Comparison of ENCODE assay signal across 25 mouse cellular contexts in genomic region chr1:172785886-172786285, GRCm38 (mm10).
DNase-seq lines count a peak whose midpoint lies in the region; ATAC-seq and TF ChIP-seq lines count a peak whose summit lies in the region.
"Had no signal": no experiment of that assay in that cellular context is flagged by ENCODE, and none has a peak within 500 bp of the region (broad histone marks: within the 10 kb centered on the region; RNA-seq: fewer than 3 reads in every experiment).

No protein-coding gene starts in this region.

- TF ChIP-seq CTCF in CH12.LX (conservative IDR thresholded peaks at IDR 0.05 in 1 of 2, IDR thresholded peaks at IDR 0.05 in 1 of 2; ENCODE audit: low read depth in 2 of 2, low read length in 2 of 2), result no peak
- TF ChIP-seq CTCF in liver, postnatal 0 days (IDR thresholded peaks at IDR 0.05; ENCODE audit: low read depth), result no peak

- no peak for TF ChIP-seq RAD21 in CH12.LX (IDR thresholded peaks at IDR 0.05; ENCODE audit: low read depth, low read length)

- WGBS in liver, postnatal 0 days (ENCODE audit: insufficient replicate concordance), result 34% methylated on average over 1 of the region's 1 CpGs

- no peak for TF ChIP-seq EP300 in CH12.LX (IDR thresholded peaks at IDR 0.05; ENCODE audit: low read length)
- no peak for TF ChIP-seq EP300 in liver, postnatal 0 days (IDR thresholded peaks at IDR 0.05; ENCODE audit: low read depth)

- H3K79me2 ChIP-seq in CH12.LX (replicated peaks; ENCODE audit: control insufficient read depth, extremely low read depth, insufficient read depth, poor library complexity, severe bottlenecking), result no peaks in the 10 kb centered on the region

- in situ Hi-C loops in CH12.LX (cut with MboI; ENCODE audit: low pct_ligation_motif_present, low pct_unique_long_range_greater_than_20kb, low sequenced_read_pairs), result no loop called here

- ATAC-seq in liver, postnatal 0 days, result peak; percentile 69
- ATAC-seq: forebrain, postnatal 0 days; hindbrain, embryonic 16.5 days; lung, postnatal 0 days; Patski had no signal

- DNase-seq in embryo, embryonic 10 days (ENCODE audit: low spot score), result peak; percentile 8
- no peak for DNase-seq in embryo, embryonic 11 days
- peak; percentile 7 to 39 for DNase-seq in kidney, adult 8-10 months
- no peak for DNase-seq in kidney, postnatal 14 days
- peak; percentile 6 for DNase-seq in CH12.LX (ENCODE audit: extremely low read depth)
- no peak for DNase-seq in liver, postnatal 0 days
- DNase-seq in layer of hippocampus, postnatal 14 days (ENCODE audit: low spot score in 2 of 2), result no peak
- DNase-seq in right cerebral cortex, postnatal 4 days, result no peak
- DNase-seq: adrenal gland, postnatal 14 days; cerebellum, adult 11-12 months; cerebellum, adult 9-11 months; forebrain, postnatal 0 days; heart, postnatal 14 days; lung, adult 18-20 months; midbrain, embryonic 14.5 days; thymus, adult 18-20 months; thymus, postnatal 25 days had no signal

- H3K9ac ChIP-seq in CH12.LX (ENCODE audit: insufficient read depth, low read depth), result no peak overlapping the region
- H3K9ac ChIP-seq in liver, postnatal 0 days (replicated peaks), result no peak overlapping the region
- H3K9ac ChIP-seq: embryonic facial prominence, embryonic 12.5 days; forebrain, postnatal 0 days; limb, embryonic 15.5 days had no signal

- H3K9me3 ChIP-seq in CH12.LX (replicated peaks; ENCODE audit: low read length), result no peaks in the 10 kb centered on the region
- no peaks in the 10 kb centered on the region for H3K9me3 ChIP-seq in liver, postnatal 0 days (ENCODE audit: low read length)
- H3K9me3 ChIP-seq: embryonic facial prominence, embryonic 12.5 days; forebrain, embryonic 10.5 days; limb, embryonic 10.5 days; limb, embryonic 15.5 days had no signal

- H3K4me2 ChIP-seq in CH12.LX (ENCODE audit: insufficient read depth, low read depth, poor library complexity, severe bottlenecking), result no peak overlapping the region
- H3K4me2 ChIP-seq in liver, postnatal 0 days (ENCODE audit: low read depth, low read length), result no peak overlapping the region
- H3K4me2 ChIP-seq: embryonic facial prominence, embryonic 12.5 days; limb, embryonic 15.5 days had no signal

- H3K27me3 ChIP-seq in CH12.LX (replicated peaks), result no peaks in the 10 kb centered on the region
- no peaks in the 10 kb centered on the region for H3K27me3 ChIP-seq in liver, postnatal 0 days (ENCODE audit: insufficient read depth, low read length)
- H3K27me3 ChIP-seq: embryonic facial prominence, embryonic 12.5 days; limb, embryonic 15.5 days had no signal

- no peak for TF ChIP-seq POLR2A in CH12.LX (IDR thresholded peaks at IDR 0.05; ENCODE audit: low read depth, low read length)

- dilution Hi-C loops in CH12.LX (cut with MboI; ENCODE audit: extremely low pct_ligation_motif_present, extremely low pct_unique_long_range_greater_than_20kb, low sequenced_read_pairs), result no loop called here

- H3K27ac ChIP-seq in CH12.LX (ENCODE audit: insufficient read depth, low read depth), result no peak overlapping the region
- no peak overlapping the region for H3K27ac ChIP-seq in liver, postnatal 0 days (ENCODE audit: low read depth)
- H3K27ac ChIP-seq: embryonic facial prominence, embryonic 12.5 days; forebrain, embryonic 10.5 days; limb, embryonic 10.5 days; limb, embryonic 15.5 days; macrophage had no signal

- no peaks in the 10 kb centered on the region for H3K36me3 ChIP-seq in CH12.LX (replicated peaks in 1 of 2; ENCODE audit: control insufficient read depth in 1 of 2, insufficient read depth in 1 of 2, low read length in 1 of 2)
- no peaks in the 10 kb centered on the region for H3K36me3 ChIP-seq in liver, postnatal 0 days (replicated peaks; ENCODE audit: insufficient read depth, low read length)
- H3K36me3 ChIP-seq: embryonic facial prominence, embryonic 12.5 days; forebrain, embryonic 10.5 days; limb, embryonic 10.5 days; limb, embryonic 15.5 days had no signal

- peaks cover 2 to 4% of the 10 kb centered on the region in 2 experiments; a peak in 3 of 4 replicates for H3K4me1 ChIP-seq in CH12.LX (ENCODE audit: control insufficient read depth in 1 of 2, insufficient read depth in 2 of 2)
- H3K4me1 ChIP-seq in liver, postnatal 0 days (ENCODE audit: insufficient read depth), result no peaks in the 10 kb centered on the region
- H3K4me1 ChIP-seq: embryonic facial prominence, embryonic 12.5 days; forebrain, embryonic 10.5 days; limb, embryonic 10.5 days; limb, embryonic 15.5 days had no signal

- H3K4me3 ChIP-seq in CH12.LX (replicated peaks in 1 of 3; ENCODE audit: low read depth in 2 of 3, low read length in 2 of 3, poor library complexity in 1 of 3), result no peak overlapping the region
- no peak overlapping the region for H3K4me3 ChIP-seq in liver, postnatal 0 days (ENCODE audit: low read depth, low read length)
- H3K4me3 ChIP-seq: embryonic facial prominence, embryonic 12.5 days; forebrain, embryonic 10.5 days; limb, embryonic 10.5 days; limb, embryonic 15.5 days had no signal

TF ChIP-seq in CH12.LX, 34 proteins besides CTCF, POLR2A, EP300 and RAD21:
- TF ChIP-seq USF1 (IDR thresholded peaks at IDR 0.05; ENCODE audit: low read depth, low read length) (peak; percentile 20), ZNF384 (IDR thresholded peaks at IDR 0.05; ENCODE audit: low read depth, low read length) (no peak), SIN3A (IDR thresholded peaks at IDR 0.05; ENCODE audit: low read length) (no peak), BHLHE40 (IDR thresholded peaks at IDR 0.05; ENCODE audit: low read depth, low read length) (peak; percentile 33; the same call in 1 of the 2 replicates)

Comparison
In these comparisons a context has a peak if more than half of its experiments do, and no peak if none do; other contexts are left out.
1. DNase-seq: peak in embryo, embryonic 10 days (single experiment), kidney, adult 8-10 months (2 of 2) and CH12.LX (single experiment); none in embryo, embryonic 11 days (single experiment), kidney, postnatal 14 days (single experiment), liver, postnatal 0 days (single experiment), layer of hippocampus, postnatal 14 days (0 of 2) and right cerebral cortex, postnatal 4 days (single experiment).